Mouse (Mus musculus) forebrain, embryonic 14.5 days (tissue): ENCODE results near the gene Ercc6. TPM values are rescaled to one million over a fixed set of nuclear protein-coding genes. Genes with fewer than 3 reads are reported as not detected.

Experiments
- ATAC-seq: fragments of 200-750 bp; cut with Nextera tagmentation; 2 replicates; pipeline ENCODE4 v1.8.0; 2017; ENCODE audit warnings: mild to moderate bottlenecking, moderate library complexity
- DNase-seq: peaks from one replicate; pipeline ENCODE4 v3.0.0-alpha.2; 2015; ENCODE audit warnings: low spot score
- H3K27ac ChIP-seq: fragments of 300-500 bp; sonication (generic); 2 replicates; pipeline ENCODE4 v1.5.1; 2014; ENCODE audit warnings: low read depth, mild to moderate bottlenecking, control low read depth, low read length, moderate library complexity
- H3K27me3 ChIP-seq: fragments of 300-500 bp; sonication (generic); replicated peaks from 2 replicates; pipeline ENCODE4 v1.6.1; 2014; ENCODE audit warnings: low read length, control low read depth, mixed read lengths; ENCODE audit not compliant: control insufficient read depth, insufficient read depth
- H3K36me3 ChIP-seq: fragments of 300-500 bp; sonication (generic); 2 replicates; pipeline ENCODE4 v1.6.1; 2014; ENCODE audit warnings: low read length, control low read depth; ENCODE audit not compliant: control insufficient read depth, insufficient read depth
- H3K4me1 ChIP-seq: fragments of 300-500 bp; sonication (generic); 2 replicates; pipeline ENCODE4 v1.6.1; 2014; ENCODE audit warnings: antibody characterized with exemption, low read length, control low read depth; ENCODE audit not compliant: control insufficient read depth, insufficient read depth
- H3K4me2 ChIP-seq: fragments of 300-500 bp; sonication (generic); 2 replicates; pipeline ENCODE4 v1.6.1; 2014; ENCODE audit warnings: mild to moderate bottlenecking, control low read depth, low read length
- H3K4me3 ChIP-seq: fragments of 300-500 bp; sonication (generic); 2 replicates; pipeline ENCODE4 v1.5.1; 2014; ENCODE audit warnings: low read depth, low read length, control low read depth
- H3K9ac ChIP-seq: fragments of 300-500 bp; sonication (generic); 2 replicates; pipeline ENCODE4 v1.6.1; 2014; ENCODE audit warnings: mild to moderate bottlenecking, low read length, control low read depth, moderate library complexity
- H3K9me3 ChIP-seq: fragments of 300-500 bp; sonication (generic); replicated peaks from 2 replicates; pipeline ENCODE4 v1.6.1; 2016; ENCODE audit warnings: low read length, control low read depth, mixed read lengths; ENCODE audit not compliant: control insufficient read depth
- WGBS: fragments of 180-500 bp; shearing (Covaris S2); extraction: QIAGEN DNeasy Blood & Tissue Kit; methylation state at CpG from one replicate; pipeline ENCODE4 v1.1.7; 2014; 5-methylcytosine and 5-hydroxymethylcytosine counted together
- polyA plus RNA-seq: library from polyadenylated mRNA; unstranded; fragments of >200 nt; fragmentation: Nextera tagmentation; extraction: Ambion mirVana; gene quantifications from 2 replicates; pipeline ENCODE4 v1.2.1, GENCODE M21; 2014

Ercc6 gene
- polyA plus RNA-seq, 1 experiment from 2014 or later, result 14.8 TPM

DNA sequence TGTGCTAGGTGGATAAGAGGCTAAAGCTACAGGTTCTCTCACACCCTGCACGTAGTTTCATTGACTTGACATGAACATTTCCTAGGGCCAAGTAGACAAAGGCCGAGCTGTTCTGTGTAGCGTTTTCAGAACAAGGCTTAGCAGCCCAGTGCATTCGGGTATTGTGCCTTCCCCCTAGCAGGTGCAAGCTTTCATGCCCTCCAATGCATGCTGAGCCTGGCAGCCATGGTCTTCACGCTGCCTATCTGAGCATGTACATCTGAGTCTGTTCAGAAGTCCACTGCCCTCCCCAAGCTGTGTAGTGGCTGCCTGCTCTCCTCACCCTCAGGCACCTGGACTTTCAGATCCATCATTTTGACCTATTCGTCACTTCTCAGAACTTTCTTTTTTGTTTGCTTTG, 50.3 kb downstream of the Ercc6 start:
- Histone ChIP-seq H3K9me3 (no peaks in the 10 kb centered on the region), H3K4me1 (no peaks in the 10 kb centered on the region), H3K9ac (no peak overlapping the region), H3K4me2 (no peak overlapping the region), H3K4me3 (no peak overlapping the region), H3K27me3 (no peaks in the 10 kb centered on the region), H3K27ac (no peak overlapping the region), H3K36me3 (peaks cover 87% of the 10 kb centered on the region)
- DNase-seq, result no peak
- WGBS, result 87% methylated on average over 6 of the region's 6 CpGs
- ATAC-seq, result no peak

GRCm38 (mm10) chr14:32572519-32572918, 59.2 kb downstream of the Ercc6 start:
- Histone ChIP-seq H3K27ac (no peak overlapping the region), H3K27me3 (no peaks in the 10 kb centered on the region), H3K9ac (no peak overlapping the region), H3K4me3 (no peak overlapping the region), H3K4me2 (no peak overlapping the region), H3K36me3 (peaks cover 75% of the 10 kb centered on the region), H3K9me3 (no peaks in the 10 kb centered on the region), H3K4me1 (no peaks in the 10 kb centered on the region)
- WGBS, result 53% methylated on average over 8 of the region's 8 CpGs
- ATAC-seq (no peak), DNase-seq (no peak)

- H3K9me3 ChIP-seq, result no peaks in the 10 kb centered on the region
- DNase-seq, result no peak
- H3K4me1 ChIP-seq, result no peaks in the 10 kb centered on the region
- H3K9ac ChIP-seq, result no peak overlapping the region
- H3K4me3 ChIP-seq, result no peak overlapping the region
- ATAC-seq, result no peak
- no peaks in the 10 kb centered on the region for H3K27me3 ChIP-seq
- no peak overlapping the region for H3K27ac ChIP-seq
- 95% methylated on average over 2 of the region's 2 CpGs for WGBS
- H3K4me2 ChIP-seq, result no peak overlapping the region
- peaks cover 44% of the 10 kb centered on the region for H3K36me3 ChIP-seq
Observed at GRCm38 (mm10) chr14:32578420-32578819, 65.1 kb downstream of the Ercc6 start.

- ATAC-seq (no peak), DNase-seq (no peak)
- no peak overlapping the region for H3K4me3 ChIP-seq
- no peaks in the 10 kb centered on the region for H3K9me3 ChIP-seq
- H3K27me3 ChIP-seq, result no peaks in the 10 kb centered on the region
- 94% methylated on average over 9 of the region's 9 CpGs for whole genome bisulfite sequencing
- H3K4me2 ChIP-seq, result no peak overlapping the region
- H3K36me3 ChIP-seq, result peaks cover 2% of the 10 kb centered on the region
- H3K4me1 ChIP-seq, result no peaks in the 10 kb centered on the region
- H3K9ac ChIP-seq, result no peak overlapping the region
- no peak overlapping the region for H3K27ac ChIP-seq
Observed at GRCm38 (mm10) chr14:32583696-32584095, 70.4 kb downstream of the Ercc6 start.

DNA sequence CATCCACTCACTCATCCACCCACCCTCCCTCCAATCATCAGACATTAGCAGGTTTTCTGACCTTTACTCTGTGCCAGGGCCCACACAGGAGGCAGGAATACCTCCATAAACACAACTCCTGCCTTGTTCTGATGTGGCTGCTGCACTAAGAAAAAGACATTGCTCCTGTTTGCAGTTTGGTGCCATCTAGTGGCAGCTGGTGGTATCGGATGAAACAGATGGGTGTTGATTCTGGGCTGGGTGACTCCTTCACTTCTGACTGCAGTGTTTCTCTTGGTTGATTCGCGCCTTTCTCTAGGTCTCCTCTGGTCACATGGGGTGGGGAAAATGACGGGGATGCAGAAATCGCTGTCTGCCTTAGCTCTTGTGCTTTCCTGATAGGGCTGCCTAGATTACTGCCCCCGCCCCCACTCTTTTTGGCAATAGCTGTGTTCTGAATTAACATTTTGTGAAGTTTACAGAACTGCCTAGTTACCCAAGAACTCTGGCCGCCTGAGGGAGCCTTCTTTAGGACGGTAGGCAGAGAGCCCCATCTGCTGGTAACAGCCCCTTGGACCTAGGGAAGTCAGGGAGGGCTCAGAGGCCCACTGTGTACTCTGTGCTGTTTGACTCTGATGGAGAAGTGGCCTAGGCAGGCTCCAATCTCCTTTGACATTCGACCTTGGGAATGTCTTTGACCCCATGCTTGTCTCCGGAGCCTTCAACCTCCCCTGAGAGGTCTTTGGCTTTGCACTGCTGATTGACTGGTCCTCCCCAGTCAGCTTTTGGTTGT, 73.9 kb downstream of the Ercc6 start:
- WGBS, result 13% methylated on average over 10 of the region's 10 CpGs
- Histone ChIP-seq H3K27me3 (no peaks in the 10 kb centered on the region), H3K27ac (no peak overlapping the region), H3K9ac (no peak overlapping the region), H3K4me2 (no peak overlapping the region), H3K9me3 (no peaks in the 10 kb centered on the region), H3K4me3 (no peak overlapping the region), H3K4me1 (no peaks in the 10 kb centered on the region), H3K36me3 (no peaks in the 10 kb centered on the region)
- DNase-seq, result peak; percentile 81
- peak; percentile 57 for ATAC-seq

- H3K4me2 ChIP-seq, result no peak overlapping the region
- H3K36me3 ChIP-seq, result no peaks in the 10 kb centered on the region
- H3K9me3 ChIP-seq, result no peaks in the 10 kb centered on the region
- H3K27ac ChIP-seq, result no peak overlapping the region
- WGBS, result 76% methylated on average over 3 of the region's 3 CpGs
- H3K4me3 ChIP-seq, result no peak overlapping the region
- ATAC-seq, result no peak
- no peak for DNase-seq
- H3K9ac ChIP-seq, result no peak overlapping the region
- peaks cover 5% of the 10 kb centered on the region for H3K27me3 ChIP-seq
- H3K4me1 ChIP-seq, result no peaks in the 10 kb centered on the region
Observed at GRCm38 (mm10) chr14:32590377-32590776, 77.1 kb downstream of the Ercc6 start.

- Histone ChIP-seq H3K4me2 (peak overlapping the region; percentile 47), H3K4me1 (peaks cover 8% of the 10 kb centered on the region), H3K36me3 (no peaks in the 10 kb centered on the region), H3K27ac (no peak overlapping the region), H3K27me3 (peaks cover 67% of the 10 kb centered on the region), H3K9ac (peak overlapping the region; percentile 17; the same call in 1 of the 2 replicates), H3K4me3 (peak overlapping the region; percentile 24), H3K9me3 (no peaks in the 10 kb centered on the region)
- WGBS, result under 1% methylated on average over 71 of the region's 78 CpGs
- DNase-seq, result peak; percentile 66
- ATAC-seq, result peak; percentile 44; the same call in 1 of the 2 replicates
Observed at GRCm38 (mm10) chr14:32597232-32598231, 84.2 kb downstream of the Ercc6 start.

- Histone ChIP-seq H3K9ac (no peak overlapping the region), H3K27me3 (peaks cover 67% of the 10 kb centered on the region), H3K9me3 (no peaks in the 10 kb centered on the region), H3K4me2 (peak overlapping the region; percentile 50), H3K36me3 (no peaks in the 10 kb centered on the region), H3K4me1 (peaks cover 8% of the 10 kb centered on the region), H3K4me3 (peak overlapping the region; percentile 24; the same call in 1 of the 2 replicates), H3K27ac (no peak overlapping the region)
- no peak for DNase-seq
- WGBS, result 2% methylated on average over 23 of the region's 23 CpGs
- ATAC-seq, result peak; percentile 18; the same call in 1 of the 2 replicates
Observed at GRCm38 (mm10) chr14:32598437-32599219, 85.3 kb downstream of the Ercc6 start.
